Mouse (Mus musculus): ENCODE data around the gene Clec2l. TPM values are rescaled to one million over a fixed set of nuclear protein-coding genes. Genes with fewer than 3 reads are reported as not detected.

The Clec2l gene
- not detected for polyA plus RNA-seq (2014; fragmentation: Illumina TruSeq; extraction: RNeasy Lipid Tissue Mini Kit (QIAGEN cat#74804); ENCODE audit: low read depth, low replicate concordance)

GRCm38 (mm10) chr6:38662714-38663615, at the start of gene Clec2l:
Gene Clec2l (plus strand): TSS chr6:38663069.

GRCm38 (mm10) chr6:38636852-38637618, 25.8 kb upstream of the Clec2l start, which contains the start of gene Klrg2:
Gene Klrg2 (minus strand): TSS chr6:38637242.

Other genes with a start within 250 kb of the Clec2l start
- 54.8 TPM for gene Ubn2, start 229.1 kb upstream of the Clec2l start, polyA plus RNA-seq (2014; fragmentation: Illumina TruSeq; extraction: RNeasy Lipid Tissue Mini Kit (QIAGEN cat#74804); ENCODE audit: low read depth, low replicate concordance)
- 0.98 TPM for gene Fmc1, start 129.6 kb upstream of the Clec2l start, polyA plus RNA-seq (2014; fragmentation: Illumina TruSeq; extraction: RNeasy Lipid Tissue Mini Kit (QIAGEN cat#74804); ENCODE audit: low read depth, low replicate concordance)
- 248 TPM for gene Luc7l2, start 111.7 kb upstream of the Clec2l start, polyA plus RNA-seq (2014; fragmentation: Illumina TruSeq; extraction: RNeasy Lipid Tissue Mini Kit (QIAGEN cat#74804); ENCODE audit: low read depth, low replicate concordance)
- gene Klrg2, start 25.8 kb upstream of the Clec2l start, polyA plus RNA-seq (2014; fragmentation: Illumina TruSeq; extraction: RNeasy Lipid Tissue Mini Kit (QIAGEN cat#74804); ENCODE audit: low read depth, low replicate concordance), result 0.07 TPM
- 0.32 TPM for gene Tbxas1, start 212.3 kb downstream of the Clec2l start, polyA plus RNA-seq (2014; fragmentation: Illumina TruSeq; extraction: RNeasy Lipid Tissue Mini Kit (QIAGEN cat#74804); ENCODE audit: low read depth, low replicate concordance)
- gene Hipk2, start 213.1 kb downstream of the Clec2l start, polyA plus RNA-seq (2014; fragmentation: Illumina TruSeq; extraction: RNeasy Lipid Tissue Mini Kit (QIAGEN cat#74804); ENCODE audit: low read depth, low replicate concordance), result 18.3 TPM

Measured in testis, adult 10 weeks (tissue).